Mouse (Mus musculus) embryonic fibroblast, embryonic 13.5 days (primary cell): Measurements from ENCODE around the gene Elovl4.

Source experiments
- CTCF ChIP-seq: IDR thresholded peaks from 2 replicates; pipeline ENCODE4 v1.5.1; 2011; ENCODE audit warnings: mild to moderate bottlenecking, control low read depth, low read length, moderate library complexity, borderline replicate concordance; ENCODE audit not compliant: insufficient read depth
- POLR2A ChIP-seq: IDR thresholded peaks from 2 replicates; pipeline ENCODE4 v1.6.1; 2011; ENCODE audit warnings: low read depth, mild to moderate bottlenecking, control low read depth, low read length, moderate library complexity

DNA sequence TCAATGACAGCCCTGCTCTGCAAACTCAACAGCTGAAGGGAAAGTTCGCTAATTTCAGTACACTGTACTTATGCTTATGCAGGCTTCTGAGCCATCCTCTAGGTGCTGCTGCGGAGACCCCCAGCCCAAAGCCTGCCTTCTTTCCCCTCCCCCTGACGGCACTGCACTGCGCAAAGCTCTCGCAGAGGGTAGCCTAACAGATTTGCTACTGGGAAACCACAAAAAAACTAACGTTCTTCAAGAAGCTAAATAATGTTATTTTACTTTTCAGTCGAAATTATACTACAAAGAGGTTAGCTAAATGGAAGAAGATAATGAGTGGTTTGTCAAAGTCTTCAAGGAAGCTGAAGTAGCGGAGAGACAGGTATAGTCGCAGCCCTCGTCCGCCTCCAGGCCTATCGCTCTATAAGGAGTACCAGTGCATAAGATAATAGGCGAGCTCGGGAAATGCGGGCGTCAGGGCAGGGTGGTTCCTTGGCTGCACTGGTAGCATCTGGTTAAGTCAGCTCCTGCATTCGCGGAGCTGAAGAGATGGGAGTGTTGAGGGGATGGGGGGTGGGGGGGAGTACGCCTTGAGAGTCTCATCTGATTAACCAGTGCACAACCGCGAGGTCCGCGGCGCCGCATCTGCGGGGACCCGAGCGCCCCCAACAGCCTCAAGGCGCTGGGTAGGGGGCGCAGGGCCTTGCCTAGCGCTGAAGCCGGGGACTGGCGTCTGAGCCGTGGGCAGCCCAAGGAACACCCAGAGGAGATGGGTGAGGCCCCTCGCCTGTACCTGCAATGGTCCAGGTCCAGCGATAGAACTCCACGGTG lies 707 bp downstream of the Elovl4 start:
- TF ChIP-seq CTCF (no peak), POLR2A (no peak)
